Mouse (Mus musculus) liver, embryonic 14.5 days (tissue): Measurements from ENCODE around the gene Phf19.

Experiments used
- CTCF ChIP-seq: IDR thresholded peaks from 2 replicates; pipeline ENCODE4 v1.5.1; 2016; ENCODE audit warnings: antibody characterized with exemption, low read depth, control low read depth
- EP300 ChIP-seq: IDR thresholded peaks from 2 replicates; pipeline ENCODE4 v1.6.1; 2016; ENCODE audit warnings: antibody characterized with exemption, low read depth

- TF ChIP-seq CTCF (no peak), EP300 (no peak)
Observed at GRCm38 (mm10) chr2:34960466-34960865, 46.6 kb upstream of the Phf19 start.
